Mouse (Mus musculus) MEL (cell line): Measurements from ENCODE around the gene Rpain. TPM values are rescaled to one million over a fixed set of nuclear protein-coding genes. Genes with fewer than 3 reads are reported as not detected.

Source experiments
- DNase-seq: peaks from one replicate; pipeline ENCODE4 v3.0.0; 2011; ENCODE audit warnings: low read depth, low spot score
- H3K27ac ChIP-seq: 2 replicates; pipeline ENCODE4 v1.5.1; 2012; ENCODE audit warnings: low read depth, mild to moderate bottlenecking, control low read depth, low read length, moderate library complexity; ENCODE audit not compliant: control insufficient read depth
- H3K27me3 ChIP-seq, 2 experiments: fragments of 150-350 bp in 1 of 2; sonication (generic) in 1 of 2; 2 replicates each; pipeline ENCODE4 v1.6.1; 2012; ENCODE audit warnings: low read length in 2 of 2, mild to moderate bottlenecking in 2 of 2, improper control_type of control experiment in 1 of 2, moderate library complexity in 1 of 2; ENCODE audit not compliant: insufficient read depth in 2 of 2, control insufficient read depth in 1 of 2
- H3K36me3 ChIP-seq, 2 experiments: 2 replicates each; pipeline ENCODE4 v1.6.1; 2012 to 2014; ENCODE audit warnings: low read length in 2 of 2, improper control_type of control experiment in 1 of 2, inconsistent platforms in 1 of 2, mild to moderate bottlenecking in 1 of 2; ENCODE audit not compliant: insufficient read depth in 2 of 2, control insufficient read depth in 1 of 2
- H3K4me1 ChIP-seq, 2 experiments: fragments of 150-350 bp in 1 of 2; sonication (generic) in 1 of 2; 2 replicates each; pipeline ENCODE4 v1.6.1; 2012; ENCODE audit warnings: low read length in 2 of 2, improper control_type of control experiment in 1 of 2, mild to moderate bottlenecking in 1 of 2; ENCODE audit not compliant: insufficient read depth in 2 of 2, control insufficient read depth in 1 of 2
- H3K4me3 ChIP-seq, 2 experiments: fragments of 150-350 bp in 1 of 2; sonication (generic) in 1 of 2; 2 replicates each; pipeline ENCODE4 v1.5.1; 2012; ENCODE audit warnings: low read depth in 2 of 2, low read length in 2 of 2, mild to moderate bottlenecking in 2 of 2, moderate library complexity in 2 of 2, control low read depth in 1 of 2, improper control_type of control experiment in 1 of 2; ENCODE audit not compliant: control insufficient read depth in 1 of 2, insufficient read depth in 1 of 2
- H3K79me2 ChIP-seq: 2 replicates; pipeline ENCODE4 v1.6.1; 2012; ENCODE audit warnings: mild to moderate bottlenecking, low read length, moderate library complexity; ENCODE audit not compliant: control insufficient read depth, poor library complexity, insufficient read depth
- H3K9ac ChIP-seq: 2 replicates; pipeline ENCODE4 v1.6.1; 2012; ENCODE audit warnings: low read depth, mild to moderate bottlenecking, control low read depth, low read length, moderate library complexity; ENCODE audit not compliant: control insufficient read depth, poor library complexity, severe bottlenecking
- H3K9me3 ChIP-seq: fragments of 150-350 bp; sonication (generic); replicated peaks from 2 replicates; pipeline ENCODE4 v1.6.1; 2012; ENCODE audit warnings: mild to moderate bottlenecking, low read length, improper control_type of control experiment, moderate library complexity; ENCODE audit not compliant: insufficient read depth
- BHLHE40 ChIP-seq: IDR thresholded peaks from 2 replicates; pipeline ENCODE4 v1.6.1; 2012; ENCODE audit warnings: low read depth, mild to moderate bottlenecking, inconsistent platforms, low read length, improper control_type of control experiment, borderline replicate concordance
- CTCF ChIP-seq, 3 experiments: IDR thresholded peaks in 2 of 3; conservative IDR thresholded peaks in 1 of 3; 2 replicates each; pipeline ENCODE4 v1.5.1; 2011 to 2012; ENCODE audit warnings: low read length in 3 of 3, low read depth in 2 of 3, mild to moderate bottlenecking in 2 of 3, improper control_type of control experiment in 1 of 3, inconsistent platforms in 1 of 3, mixed read lengths in 1 of 3, moderate library complexity in 1 of 3; ENCODE audit not compliant: control insufficient read depth in 1 of 3, insufficient read depth in 1 of 3, poor library complexity in 1 of 3, severe bottlenecking in 1 of 3
- ELF1 ChIP-seq: IDR thresholded peaks from 2 replicates; pipeline ENCODE4 v1.6.1; 2014; ENCODE audit warnings: low read depth, mild to moderate bottlenecking, inconsistent platforms, low read length, improper control_type of control experiment, moderate library complexity
- EP300 ChIP-seq, 2 experiments: IDR thresholded peaks; 2 replicates each; pipeline ENCODE4 v1.6.1; 2011; ENCODE audit warnings: improper control_type of control experiment in 2 of 2, low read length in 2 of 2, low read depth in 1 of 2, mild to moderate bottlenecking in 1 of 2
- MAFK ChIP-seq: IDR thresholded peaks from 2 replicates; pipeline ENCODE4 v1.6.1; 2011; ENCODE audit warnings: low read depth, mild to moderate bottlenecking, low read length, improper control_type of control experiment, borderline replicate concordance
- MAX ChIP-seq: IDR thresholded peaks from 2 replicates; pipeline ENCODE4 v1.6.1; 2011; ENCODE audit warnings: low read length, improper control_type of control experiment
- POLR2AphosphoS2 ChIP-seq: IDR thresholded peaks from 2 replicates; pipeline ENCODE4 v1.6.1; 2011; ENCODE audit warnings: low read length, improper control_type of control experiment
- POLR2AphosphoS5 ChIP-seq: IDR thresholded peaks from 2 replicates; pipeline ENCODE4 v1.6.1; 2012; ENCODE audit warnings: low read depth, borderline replicate concordance, mild to moderate bottlenecking, inconsistent platforms, low read length, moderate library complexity, mixed read lengths
- SMC3 ChIP-seq: IDR thresholded peaks from 2 replicates; pipeline ENCODE4 v1.6.1; 2011; ENCODE audit warnings: low read depth, low read length, improper control_type of control experiment
- TAL1 ChIP-seq: IDR thresholded peaks from 2 replicates; pipeline ENCODE4 v1.6.1; 2012; ENCODE audit warnings: mild to moderate bottlenecking, inconsistent platforms, low read length, moderate library complexity, mixed read lengths
- USF2 ChIP-seq, 2 experiments: IDR thresholded peaks; 2 replicates each; pipeline ENCODE4 v1.6.1; 2011 to 2012; ENCODE audit warnings: improper control_type of control experiment in 2 of 2, low read length in 2 of 2, borderline replicate concordance in 1 of 2, inconsistent platforms in 1 of 2, low read depth in 1 of 2, mild to moderate bottlenecking in 1 of 2; ENCODE audit not compliant: insufficient read depth in 1 of 2
- ZC3H11A ChIP-seq: IDR thresholded peaks from 2 replicates; pipeline ENCODE4 v1.6.1; 2012; ENCODE audit warnings: low read depth, mild to moderate bottlenecking, inconsistent platforms, low read length, improper control_type of control experiment
- ZMIZ1 ChIP-seq: IDR thresholded peaks from 2 replicates; pipeline ENCODE4 v1.6.1; 2012; ENCODE audit warnings: low read depth, mild to moderate bottlenecking, inconsistent platforms, low read length, improper control_type of control experiment, moderate library complexity
- polyA plus RNA-seq, 2 experiments: library from polyadenylated mRNA; stranded (reverse) in 1 of 2; unstranded in 1 of 2; fragments of >175 nt in 1 of 2; fragments of >200 nt in 1 of 2; gene quantifications; 2 replicates each; pipeline versions ENCODE4 v1.2.1 to v1.2.4; 2012; ENCODE audit warnings: low replicate concordance in 2 of 2, low read depth in 1 of 2; ENCODE audit not compliant: insufficient read length in 2 of 2, insufficient read depth in 1 of 2, missing spikeins in 1 of 2
- total RNA-seq: library from RNA; depleted of rRNA; stranded (reverse); fragments of 300-350 nt; gene quantifications from 2 replicates; pipeline ENCODE4 v1.2.3, GENCODE M21; 2012

Gene Rpain
- total and polyA plus RNA-seq, 3 experiments, result 60.8 to 93.5 TPM; not detected in 1

DNA sequence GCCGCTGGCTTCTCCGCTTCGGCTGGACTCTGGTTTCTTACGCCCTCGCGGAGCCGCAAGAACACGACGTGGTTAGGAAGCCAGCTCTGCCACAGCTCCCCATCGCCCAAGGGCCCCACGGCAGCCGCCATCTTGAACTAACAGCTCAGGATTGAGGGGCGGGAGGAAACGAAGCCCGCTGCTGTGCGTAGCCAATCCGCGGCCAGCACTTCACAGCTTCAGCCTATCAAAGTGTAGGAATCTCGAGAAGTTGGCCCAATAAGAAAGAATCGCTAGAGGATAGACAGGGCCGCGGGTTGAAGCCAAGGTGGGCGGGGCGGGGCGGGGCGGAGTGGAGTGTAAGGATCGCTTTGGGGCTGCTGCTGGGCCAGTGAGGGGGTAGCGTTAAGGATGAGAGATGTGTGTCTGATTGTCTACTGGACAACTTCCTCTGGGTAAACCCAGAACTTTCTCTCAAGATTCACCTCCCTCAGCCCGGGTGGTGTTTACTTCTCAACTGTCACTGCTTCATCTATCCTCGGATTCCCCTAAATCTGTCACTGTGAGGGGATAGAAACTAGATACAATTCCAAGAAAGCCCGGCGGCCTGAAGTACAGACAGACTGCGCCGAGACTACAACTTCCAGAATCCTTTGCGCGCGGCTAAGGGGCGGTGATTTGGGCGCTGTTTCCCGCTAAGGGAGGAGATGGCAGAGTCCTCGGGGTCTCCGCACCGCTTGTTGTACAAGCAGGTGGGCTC lies at the start of gene Rpain, which contains the start of gene Nup88 (continued):
- TF ChIP-seq ELF1, result peak; percentile 52; the same call in 1 of the 2 replicates
- peak in 1 of 2 experiments; percentile 20; a peak in 1 of 4 replicates for TF ChIP-seq EP300 (IDR thresholded peaks at IDR 0.05; ENCODE audit: low read depth in 1 of 2, low read length in 2 of 2)

DNA sequence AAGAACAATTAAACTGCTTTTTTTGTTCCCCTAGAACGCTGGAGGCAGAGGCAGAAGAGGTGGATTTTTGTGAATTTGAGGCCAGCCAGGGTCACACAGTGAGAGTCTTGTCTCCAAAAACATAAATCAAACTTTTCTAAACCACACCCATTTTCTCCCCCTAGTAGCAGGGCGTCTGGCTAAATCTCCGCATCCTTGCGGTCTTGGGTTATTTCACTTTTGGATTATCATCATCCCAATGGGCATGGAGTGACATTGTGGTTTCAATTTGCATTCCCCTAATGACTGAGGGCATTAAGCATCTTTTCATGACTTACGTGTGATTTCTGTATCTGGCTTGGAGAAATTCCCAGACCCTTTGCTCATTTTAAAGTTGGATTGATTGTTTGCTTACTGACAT lies 38.6 kb upstream of the Rpain start:
- TF ChIP-seq TAL1 (no peak), BHLHE40 (no peak), ZC3H11A (no peak), MAX (no peak), MAFK (no peak), SMC3 (no peak), USF2 (IDR thresholded peaks at IDR 0.05; ENCODE audit: borderline replicate concordance in 1 of 2, insufficient read depth in 1 of 2, low read depth in 1 of 2, low read length in 2 of 2) (no peak), POLR2AphosphoS5 (no peak), ZMIZ1 (no peak)
- peaks cover 0 to 36% of the 10 kb centered on the region in 2 experiments; a peak in 2 of 4 replicates for H3K36me3 ChIP-seq
- no peak for DNase-seq

DNA sequence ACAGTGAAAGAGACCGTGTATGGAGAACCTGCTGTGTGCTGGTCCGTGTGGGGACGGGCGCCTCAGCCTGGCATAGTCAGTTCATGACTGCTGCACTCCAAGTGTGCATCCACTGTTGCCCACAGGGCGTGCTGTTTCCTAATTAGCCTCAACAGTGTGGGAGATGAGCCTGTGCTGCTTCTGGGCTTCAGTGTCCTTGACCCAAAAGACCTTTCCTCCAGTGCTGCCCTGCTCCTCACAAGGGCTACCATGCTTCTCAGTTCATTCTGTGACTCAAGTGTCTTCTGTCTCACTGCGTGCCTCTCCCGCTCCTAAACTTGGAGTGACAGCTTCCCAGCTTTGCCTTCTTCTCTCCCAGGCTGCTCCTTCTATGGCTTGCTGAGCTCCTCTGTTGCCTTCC lies 34.7 kb upstream of the Rpain start:
- H3K79me2 ChIP-seq, result no peaks in the 10 kb centered on the region
- DNase-seq, result no peak
- TF ChIP-seq POLR2AphosphoS2, result no peak
- peak in 1 of 3 experiments; percentile 24; a peak in 1 of 6 replicates for TF ChIP-seq CTCF (IDR thresholded peaks at IDR 0.05 in 2 of 3, conservative IDR thresholded peaks at IDR 0.05 in 1 of 3; ENCODE audit: control insufficient read depth in 1 of 3, insufficient read depth in 1 of 3, low read depth in 2 of 3, low read length in 3 of 3, poor library complexity in 1 of 3, severe bottlenecking in 1 of 3)
- TF ChIP-seq, all 39 proteins: peak for 1
- Histone ChIP-seq H3K4me1 (no peaks in the 10 kb centered on the region), H3K9ac (no peak overlapping the region), H3K36me3 (peaks cover 0 to 36% of the 10 kb centered on the region in 2 experiments; a peak in 2 of 4 replicates), H3K27me3 (no peaks in the 10 kb centered on the region), H3K27ac (no peak overlapping the region), H3K4me3 (no peak overlapping the region), H3K9me3 (no peaks in the 10 kb centered on the region)

More for the DNA sequence above, 38.6 kb upstream of the Rpain start:
- no peaks in the 10 kb centered on the region for H3K27me3 ChIP-seq
- H3K4me3 ChIP-seq, result no peak overlapping the region
- no peaks in the 10 kb centered on the region for H3K9me3 ChIP-seq
- no peak overlapping the region for H3K27ac ChIP-seq
- no peaks in the 10 kb centered on the region for H3K4me1 ChIP-seq
- no peak overlapping the region for H3K9ac ChIP-seq
- H3K79me2 ChIP-seq, result no peaks in the 10 kb centered on the region
